Mouse (Mus musculus) cerebellum, postnatal 4 days (tissue): Measurements from ENCODE around the gene Tnnt1.
"Not testable (repeated sequence)": the region's sequence is repeated elsewhere in the genome, so short reads cannot be mapped to it uniquely, and the experiment has no call there.

Experiments
- DNase-seq, 2 experiments: peaks; one replicate each; pipeline ENCODE4 v3.0.0; 2022; ENCODE audit warnings: low spot score in 2 of 2, mixed read lengths in 1 of 2

Gene Tnnt1

GRCm38 (mm10) chr7:4516332-4517050 is at the start of gene Tnnt1:
Tnnt1 (minus strand) TSS chr7:4516382.
- DNase-seq, result no peak

- no peak for DNase-seq
Observed at GRCm38 (mm10) chr7:4562660-4563059, 46.5 kb upstream of the Tnnt1 start.

- no peak for DNase-seq
Observed at GRCm38 (mm10) chr7:4557167-4557560, 41.0 kb upstream of the Tnnt1 start.

GRCm38 (mm10) chr7:4556256-4557166 is 40.3 kb upstream of the Tnnt1 start:
- DNase-seq, result peak; percentile 47 to 73

- DNase-seq, result peak; percentile 34 to 65
Observed at GRCm38 (mm10) chr7:4547221-4547641, 31.0 kb upstream of the Tnnt1 start, which contains the start of gene Syt5. Syt5 (minus strand) TSS chr7:4547541.

GRCm38 (mm10) chr7:4546591-4547131 is 30.5 kb upstream of the Tnnt1 start:
- peak; percentile 82 to 92 for DNase-seq

- DNase-seq, result no peak
Observed at GRCm38 (mm10) chr7:4546050-4546449, 29.9 kb upstream of the Tnnt1 start.

- no peak for DNase-seq
Observed at GRCm38 (mm10) chr7:4542013-4542412, 25.8 kb upstream of the Tnnt1 start.

GRCm38 (mm10) chr7:4541344-4541743 is 25.2 kb upstream of the Tnnt1 start:
- DNase-seq, result no peak

- DNase-seq, result no peak
Observed at GRCm38 (mm10) chr7:4539019-4539418, 22.8 kb upstream of the Tnnt1 start.

- DNase-seq, result no peak
Observed at GRCm38 (mm10) chr7:4537181-4537580, 21.0 kb upstream of the Tnnt1 start.

- no peak for DNase-seq
Observed at GRCm38 (mm10) chr7:4536369-4536768, 20.2 kb upstream of the Tnnt1 start.

- DNase-seq, result peak in 1 of 2 experiments; percentile 39
Observed at GRCm38 (mm10) chr7:4532005-4532729, 16.0 kb upstream of the Tnnt1 start, which contains the start of gene Dnaaf3. Dnaaf3 (minus strand) TSS chr7:4532453.

- DNase-seq, result not testable (repeated sequence)
Observed at GRCm38 (mm10) chr7:4530166-4530565, 14.0 kb upstream of the Tnnt1 start.

GRCm38 (mm10) chr7:4527302-4527689 is 11.1 kb upstream of the Tnnt1 start:
- DNase-seq, result no peak

- DNase-seq, result peak; percentile 62 to 70
Observed at GRCm38 (mm10) chr7:4526341-4527301, 10.4 kb upstream of the Tnnt1 start.

- DNase-seq, result peak in 1 of 2 experiments; percentile 43
Observed at GRCm38 (mm10) chr7:4524212-4524922, 8.2 kb upstream of the Tnnt1 start, which contains the start of gene Tnni3. Tnni3 (minus strand) TSS chr7:4524229.

- no peak for DNase-seq
Observed at GRCm38 (mm10) chr7:4523205-4524130, 7.3 kb upstream of the Tnnt1 start.

GRCm38 (mm10) chr7:4522292-4522691 is 6.1 kb upstream of the Tnnt1 start:
- DNase-seq, result no peak
